Mouse (Mus musculus) bone marrow, adult 2 months (tissue): ENCODE results near the gene Hoxa7.

Experiments used
- CTCF ChIP-seq: fragments of 200-500 bp; IDR thresholded peaks from 2 replicates; pipeline ENCODE4 v1.5.1; 2011; ENCODE audit warnings: low read length, control low read depth; ENCODE audit not compliant: control insufficient read depth, insufficient read depth
- POLR2A ChIP-seq: fragments of 200-500 bp; IDR thresholded peaks from 2 replicates; pipeline ENCODE4 v1.6.1; 2011; ENCODE audit warnings: low read depth, mild to moderate bottlenecking, control low read depth, low read length, borderline replicate concordance; ENCODE audit not compliant: control insufficient read depth

- TF ChIP-seq CTCF (no peak), POLR2A (no peak)
Observed at GRCm38 (mm10) chr6:52232984-52233545, 11.4 kb upstream of the Hoxa7 start.
